Mouse (Mus musculus) midbrain, embryonic 13.5 days (tissue): ENCODE measurements around the gene Clcc1. TPM values are rescaled to one million over a fixed set of nuclear protein-coding genes. Genes with fewer than 3 reads are reported as not detected.
"Not testable (repeated sequence)": the region's sequence is repeated elsewhere in the genome, so short reads cannot be mapped to it uniquely, and the experiment has no call there.

Source experiments
- ATAC-seq: fragments of 200-750 bp; cut with Nextera tagmentation; 2 replicates; pipeline ENCODE4 v1.8.0; 2017; ENCODE audit warnings: mild to moderate bottlenecking, moderate TSS enrichment, moderate library complexity
- H3K27ac ChIP-seq: fragments of 300-500 bp; sonication (generic); 2 replicates; pipeline ENCODE4 v1.5.1; 2015; ENCODE audit warnings: inconsistent platforms, mild to moderate bottlenecking, moderate library complexity
- H3K27me3 ChIP-seq: fragments of 300-500 bp; sonication (generic); 2 replicates; pipeline ENCODE4 v1.6.1; 2015; ENCODE audit warnings: mild to moderate bottlenecking, inconsistent platforms
- H3K36me3 ChIP-seq: fragments of 300-500 bp; sonication (generic); 2 replicates; pipeline ENCODE4 v1.6.1; 2015; ENCODE audit warnings: mild to moderate bottlenecking, inconsistent platforms
- H3K4me1 ChIP-seq: fragments of 300-500 bp; sonication (generic); replicated peaks from 2 replicates; pipeline ENCODE4 v1.6.1; 2015; ENCODE audit warnings: inconsistent platforms
- H3K4me2 ChIP-seq: fragments of 300-500 bp; sonication (generic); replicated peaks from 2 replicates; pipeline ENCODE4 v1.6.1; 2015; ENCODE audit warnings: moderate library complexity, mild to moderate bottlenecking, inconsistent platforms
- H3K4me3 ChIP-seq: fragments of 300-500 bp; sonication (generic); replicated peaks from 2 replicates; pipeline ENCODE4 v1.5.1; 2015; ENCODE audit warnings: mild to moderate bottlenecking, inconsistent platforms
- H3K9ac ChIP-seq: fragments of 300-500 bp; sonication (generic); replicated peaks from 2 replicates; pipeline ENCODE4 v1.6.1; 2015; ENCODE audit warnings: mild to moderate bottlenecking, inconsistent platforms
- H3K9me3 ChIP-seq: fragments of 300-500 bp; sonication (generic); 2 replicates; pipeline ENCODE4 v1.6.1; 2016; ENCODE audit warnings: mild to moderate bottlenecking, inconsistent platforms
- WGBS: fragments of 180-500 bp; shearing (Covaris S2); methylation state at CpG from one replicate; pipeline ENCODE4 v1.1.7; 2015; 5-methylcytosine and 5-hydroxymethylcytosine counted together
- polyA plus RNA-seq: library from polyadenylated mRNA; unstranded; fragments of >200 nt; fragmentation: Nextera tagmentation; extraction: Ambion mirVana; gene quantifications from 2 replicates; pipeline ENCODE4 v1.2.1, GENCODE M21; 2015

The Clcc1 gene
- polyA plus RNA-seq, 1 experiment from 2014 or later = 57.5 TPM

- 0 out of 2 replicates have a peak, but pooled peaks cover 3% of the 10 kb centered on the region for H3K4me1 ChIP-seq
- H3K4me3 ChIP-seq = no peak overlapping the region
- WGBS = 84% methylated on average over 1 of the region's 1 CpGs
- no peaks in the 10 kb centered on the region for H3K27me3 ChIP-seq
- H3K4me2 ChIP-seq = no peak overlapping the region
- H3K9me3 ChIP-seq = no peaks in the 10 kb centered on the region
- peaks cover 44% of the 10 kb centered on the region for H3K36me3 ChIP-seq
- ATAC-seq = no peak
- H3K27ac ChIP-seq = no peak overlapping the region
- H3K9ac ChIP-seq = no peak overlapping the region
Observed at GRCm38 (mm10) chr3:108660941-108661340, 7.2 kb downstream of the Clcc1 start.

- Histone ChIP-seq H3K9ac (no peak overlapping the region), H3K4me2 (no peak overlapping the region), H3K9me3 (no peaks in the 10 kb centered on the region), H3K4me1 (no peaks in the 10 kb centered on the region), H3K27ac (no peak overlapping the region), H3K4me3 (no peak overlapping the region), H3K27me3 (no peaks in the 10 kb centered on the region), H3K36me3 (peaks cover 86% of the 10 kb centered on the region)
- ATAC-seq = no peak
- 82% methylated on average over 4 of the region's 4 CpGs for WGBS
Observed at GRCm38 (mm10) chr3:108676616-108677015, 22.9 kb downstream of the Clcc1 start.

DNA sequence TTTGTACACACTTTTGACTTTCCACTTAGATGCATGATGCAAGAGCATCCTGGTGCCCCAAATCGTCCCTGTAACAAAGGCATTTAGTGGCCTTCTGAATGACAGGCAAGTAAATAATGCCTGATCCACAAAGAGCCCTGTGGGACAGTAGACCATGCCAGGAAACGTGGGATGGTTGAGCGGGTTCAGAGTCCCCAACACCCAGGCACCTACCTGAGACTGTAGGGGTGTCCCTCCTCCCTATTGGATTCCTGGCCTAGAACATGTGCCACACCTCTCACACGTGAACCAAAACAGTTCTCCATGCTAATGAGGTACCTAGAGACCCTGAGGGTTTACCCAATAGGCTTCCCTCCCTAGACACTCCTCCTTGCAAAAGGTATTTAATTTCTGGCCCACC lies 27.3 kb downstream of the Clcc1 start:
- Histone ChIP-seq H3K9ac (no peak overlapping the region), H3K4me2 (no peak overlapping the region), H3K9me3 (no peaks in the 10 kb centered on the region), H3K4me1 (no peaks in the 10 kb centered on the region), H3K4me3 (no peak overlapping the region), H3K36me3 (peaks cover 82% of the 10 kb centered on the region), H3K27ac (no peak overlapping the region), H3K27me3 (no peaks in the 10 kb centered on the region)
- 87% methylated on average over 4 of the region's 4 CpGs for WGBS
- no peak for ATAC-seq

GRCm38 (mm10) chr3:108683597-108683996 lies 29.9 kb downstream of the Clcc1 start:
- peaks cover 73% of the 10 kb centered on the region for H3K36me3 ChIP-seq
- 93% methylated on average over 5 of the region's 5 CpGs for WGBS
- ATAC-seq, H3K9ac ChIP-seq, H3K4me1 ChIP-seq, H3K27ac ChIP-seq, H3K4me2 ChIP-seq, H3K27me3 ChIP-seq, H3K9me3 ChIP-seq, H3K4me3 ChIP-seq: not testable (repeated sequence)

GRCm38 (mm10) chr3:108685701-108686100 lies 32.0 kb downstream of the Clcc1 start:
- no peaks in the 10 kb centered on the region for H3K27me3 ChIP-seq
- peaks cover 70% of the 10 kb centered on the region for H3K36me3 ChIP-seq
- no peak for ATAC-seq

DNA sequence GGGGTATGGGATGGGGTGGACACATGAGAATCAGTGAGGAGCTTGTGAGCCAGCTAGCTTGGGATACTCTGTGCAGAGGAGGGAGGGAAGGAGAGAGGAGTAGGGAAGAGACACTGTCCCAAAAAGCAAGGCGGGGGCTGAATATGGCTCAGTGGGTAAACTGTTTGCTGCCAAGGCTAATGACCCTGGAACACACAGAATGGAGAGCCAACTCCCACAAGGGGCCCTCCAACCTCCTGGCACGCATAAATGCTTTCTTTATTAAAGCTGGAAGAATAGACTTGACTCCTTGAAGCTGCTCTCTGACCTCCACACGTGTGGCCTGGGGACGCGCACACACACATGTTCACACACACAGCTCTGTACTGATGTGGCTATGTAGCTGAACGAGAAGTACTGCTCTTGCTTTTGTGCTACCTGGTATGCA lies 35.3 kb downstream of the Clcc1 start:
- no peaks in the 10 kb centered on the region for H3K27me3 ChIP-seq
- 72% methylated on average over 6 of the region's 6 CpGs for WGBS
- no peaks in the 10 kb centered on the region for H3K9me3 ChIP-seq
- no peak for ATAC-seq
- H3K4me2 ChIP-seq = no peak overlapping the region
- no peak overlapping the region for H3K4me3 ChIP-seq
- H3K9ac ChIP-seq = no peak overlapping the region
- H3K27ac ChIP-seq = no peak overlapping the region
- peaks cover 47% of the 10 kb centered on the region for H3K36me3 ChIP-seq
- no peaks in the 10 kb centered on the region for H3K4me1 ChIP-seq

More at GRCm38 (mm10) chr3:108685701-108686100, 32.0 kb downstream of the Clcc1 start:
- no peak overlapping the region for H3K4me3 ChIP-seq
- H3K9ac ChIP-seq = no peak overlapping the region
- 96% methylated on average over 7 of the region's 7 CpGs for WGBS
- no peak overlapping the region for H3K4me2 ChIP-seq
- H3K27ac ChIP-seq = no peak overlapping the region
- H3K9me3 ChIP-seq = no peaks in the 10 kb centered on the region
- H3K4me1 ChIP-seq = no peaks in the 10 kb centered on the region

GRCm38 (mm10) chr3:108689446-108689845 lies 35.7 kb downstream of the Clcc1 start:
- Histone ChIP-seq H3K9ac (no peak overlapping the region), H3K36me3 (peaks cover 46% of the 10 kb centered on the region), H3K4me1 (no peaks in the 10 kb centered on the region), H3K4me2 (no peak overlapping the region), H3K9me3 (no peaks in the 10 kb centered on the region), H3K27ac (no peak overlapping the region), H3K4me3 (no peak overlapping the region), H3K27me3 (no peaks in the 10 kb centered on the region)
- 83% methylated on average over 8 of the region's 8 CpGs for WGBS
- ATAC-seq = no peak

DNA sequence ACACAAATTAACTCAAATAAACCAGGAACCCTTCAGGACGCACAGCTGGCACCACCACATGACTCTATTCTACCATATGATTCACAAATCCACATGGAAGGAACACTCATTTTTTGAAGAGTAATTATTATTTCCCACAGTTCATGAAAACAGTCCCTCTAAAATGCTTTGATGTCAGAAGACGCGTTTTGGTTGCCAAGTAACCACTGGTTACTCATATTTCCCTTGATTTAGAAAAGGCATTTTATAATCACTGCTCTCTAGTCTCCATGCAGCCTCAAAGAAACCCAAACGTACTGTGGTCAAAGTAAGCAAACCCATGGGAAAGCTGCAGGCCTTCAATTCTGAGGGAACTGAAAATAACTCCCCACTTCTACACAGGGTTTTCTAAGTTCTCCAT lies 36.3 kb downstream of the Clcc1 start:
- Histone ChIP-seq H3K9ac (no peak overlapping the region), H3K27ac (no peak overlapping the region), H3K27me3 (no peaks in the 10 kb centered on the region), H3K4me3 (no peak overlapping the region), H3K4me2 (no peak overlapping the region), H3K4me1 (no peaks in the 10 kb centered on the region), H3K9me3 (no peaks in the 10 kb centered on the region), H3K36me3 (peaks cover 51% of the 10 kb centered on the region)
- WGBS = 83% methylated on average over 4 of the region's 4 CpGs
- ATAC-seq = no peak

GRCm38 (mm10) chr3:108694321-108694720 lies 40.6 kb downstream of the Clcc1 start:
- Histone ChIP-seq H3K9me3 (no peaks in the 10 kb centered on the region), H3K4me2 (no peak overlapping the region), H3K36me3 (peaks cover 48% of the 10 kb centered on the region), H3K27ac (no peak overlapping the region), H3K4me1 (no peaks in the 10 kb centered on the region), H3K27me3 (no peaks in the 10 kb centered on the region), H3K4me3 (no peak overlapping the region), H3K9ac (no peak overlapping the region)
- no peak for ATAC-seq
- WGBS = 94% methylated on average over 9 of the region's 9 CpGs

DNA sequence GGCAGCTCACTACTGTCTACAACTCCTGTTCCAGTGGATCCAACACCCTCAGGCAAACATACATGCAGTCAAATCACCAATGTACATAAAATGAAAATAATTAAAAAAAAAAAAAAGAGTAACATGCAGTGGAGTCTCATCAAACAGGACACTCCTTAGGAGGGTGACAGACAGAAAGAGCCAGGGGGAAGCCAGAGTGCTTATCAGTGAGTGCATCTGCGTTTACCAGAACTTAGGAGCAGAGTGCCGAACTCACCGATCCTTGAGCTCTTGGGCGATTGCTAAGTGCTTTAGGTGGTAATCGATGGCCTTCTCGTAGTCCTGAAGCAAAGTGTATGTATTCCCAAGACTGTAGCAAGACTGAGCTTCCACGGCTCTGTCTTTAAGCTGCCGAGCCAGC lies 44.9 kb downstream of the Clcc1 start:
- H3K36me3 ChIP-seq = peaks cover 56% of the 10 kb centered on the region
- no peaks in the 10 kb centered on the region for H3K27me3 ChIP-seq
- no peak overlapping the region for H3K27ac ChIP-seq

GRCm38 (mm10) chr3:108699786-108700185 lies 46.1 kb downstream of the Clcc1 start:
- ATAC-seq = no peak
- WGBS = 88% methylated on average over 4 of the region's 4 CpGs
- peaks cover 51% of the 10 kb centered on the region for H3K36me3 ChIP-seq

More for the DNA sequence above, 44.9 kb downstream of the Clcc1 start:
- ATAC-seq = no peak
- H3K4me2 ChIP-seq = no peak overlapping the region
- H3K4me3 ChIP-seq = no peak overlapping the region
- WGBS = 91% methylated on average over 8 of the region's 8 CpGs
- H3K9ac ChIP-seq = no peak overlapping the region
- H3K4me1 ChIP-seq = no peaks in the 10 kb centered on the region
- no peaks in the 10 kb centered on the region for H3K9me3 ChIP-seq

DNA sequence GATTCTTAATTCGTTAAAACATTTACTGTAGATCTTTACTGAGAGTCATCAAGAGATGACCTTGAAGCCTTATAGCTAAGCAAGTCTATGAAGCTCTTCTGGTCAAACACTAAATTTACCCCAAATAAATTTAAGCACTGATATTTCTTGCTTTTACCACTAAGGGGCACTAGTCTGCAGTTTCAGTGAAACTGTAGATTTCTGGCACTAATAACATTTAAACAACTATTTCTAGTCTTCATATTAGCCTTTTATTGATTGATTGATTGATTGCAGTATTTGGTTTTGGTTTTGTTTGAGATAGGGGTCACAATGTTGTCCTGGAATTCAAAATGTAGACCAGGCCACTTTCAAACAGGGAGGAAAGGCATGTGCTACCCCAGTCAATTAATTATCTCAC lies 47.5 kb downstream of the Clcc1 start:
- no peak for ATAC-seq
- Histone ChIP-seq H3K27ac (no peak overlapping the region), H3K36me3 (peaks cover 44% of the 10 kb centered on the region), H3K9ac (no peak overlapping the region), H3K4me3 (no peak overlapping the region), H3K27me3 (no peaks in the 10 kb centered on the region), H3K4me1 (no peaks in the 10 kb centered on the region), H3K9me3 (no peaks in the 10 kb centered on the region), H3K4me2 (no peak overlapping the region)
- 94% methylated on average over 1 of the region's 1 CpGs for WGBS

More at GRCm38 (mm10) chr3:108699786-108700185, 46.1 kb downstream of the Clcc1 start:
- H3K27ac ChIP-seq = no peak overlapping the region
- H3K4me2 ChIP-seq = no peak overlapping the region
- H3K27me3 ChIP-seq = no peaks in the 10 kb centered on the region
- no peak overlapping the region for H3K9ac ChIP-seq
- H3K4me1 ChIP-seq = no peaks in the 10 kb centered on the region
- no peak overlapping the region for H3K4me3 ChIP-seq
- H3K9me3 ChIP-seq = no peaks in the 10 kb centered on the region

- Histone ChIP-seq H3K4me2 (no peak overlapping the region), H3K27ac (no peak overlapping the region), H3K9me3 (no peaks in the 10 kb centered on the region), H3K27me3 (no peaks in the 10 kb centered on the region), H3K9ac (no peak overlapping the region), H3K36me3 (peaks cover 35% of the 10 kb centered on the region), H3K4me3 (no peak overlapping the region), H3K4me1 (no peaks in the 10 kb centered on the region)
- 96% methylated on average over 8 of the region's 8 CpGs for WGBS
- no peak for ATAC-seq
Observed at GRCm38 (mm10) chr3:108702789-108703188, 49.1 kb downstream of the Clcc1 start.
